Mouse (Mus musculus) neural tube, embryonic 14.5 days (tissue): ENCODE results near the gene Fam222b. TPM values are rescaled to one million over a fixed set of nuclear protein-coding genes. Genes with fewer than 3 reads are reported as not detected.
A peak's percentile ranks its signal among the peaks of the same experiment; 100 is the strongest.

Experiments
- ATAC-seq: fragments of 200-750 bp; cut with Nextera tagmentation; 2 replicates; pipeline ENCODE4 v1.8.0; 2017; ENCODE audit warnings: low read depth, mild to moderate bottlenecking, moderate TSS enrichment, moderate library complexity
- H3K27ac ChIP-seq: fragments of 300-500 bp; sonication (generic); 2 replicates; pipeline ENCODE4 v1.5.1; 2014; ENCODE audit warnings: low read depth, mild to moderate bottlenecking, control low read depth, low read length, moderate library complexity, mixed read lengths
- H3K27me3 ChIP-seq: fragments of 300-500 bp; sonication (generic); 2 replicates; pipeline ENCODE4 v1.6.1; 2014; ENCODE audit warnings: low read length; ENCODE audit not compliant: control insufficient read depth, insufficient read depth
- H3K36me3 ChIP-seq: fragments of 300-500 bp; sonication (generic); 2 replicates; pipeline ENCODE4 v1.6.1; 2014; ENCODE audit warnings: low read length, mixed read lengths; ENCODE audit not compliant: control insufficient read depth, insufficient read depth
- H3K4me1 ChIP-seq: fragments of 300-500 bp; sonication (generic); 2 replicates; pipeline ENCODE4 v1.6.1; 2014; ENCODE audit warnings: low read length; ENCODE audit not compliant: control insufficient read depth, insufficient read depth
- H3K4me2 ChIP-seq: fragments of 300-500 bp; sonication (generic); 2 replicates; pipeline ENCODE4 v1.6.1; 2014; ENCODE audit warnings: mild to moderate bottlenecking, low read depth, low read length, control low read depth
- H3K4me3 ChIP-seq: fragments of 300-500 bp; sonication (generic); 2 replicates; pipeline ENCODE4 v1.5.1; 2014; ENCODE audit warnings: low read depth, low read length, control low read depth, mixed read lengths
- H3K9ac ChIP-seq: fragments of 300-500 bp; sonication (generic); replicated peaks from 2 replicates; pipeline ENCODE4 v1.6.1; 2014; ENCODE audit warnings: low read depth, mild to moderate bottlenecking, control low read depth, low read length, mixed read lengths
- H3K9me3 ChIP-seq: fragments of 300-500 bp; sonication (generic); 2 replicates; pipeline ENCODE4 v1.6.1; 2016; ENCODE audit warnings: low read length; ENCODE audit not compliant: control insufficient read depth
- WGBS: fragments of 180-500 bp; shearing (Covaris S2); extraction: QIAGEN DNeasy Blood & Tissue Kit; methylation state at CpG from one replicate; pipeline ENCODE4 v1.1.7; 2014; 5-methylcytosine and 5-hydroxymethylcytosine counted together
- polyA plus RNA-seq: library from polyadenylated mRNA; unstranded; fragments of >200 nt; fragmentation: Nextera tagmentation; extraction: Ambion mirVana; gene quantifications from 2 replicates; pipeline ENCODE4 v1.2.1, GENCODE M21; 2014

Gene Fam222b
- polyA plus RNA-seq, 1 experiment from 2014 or later = 29.3 TPM

DNA sequence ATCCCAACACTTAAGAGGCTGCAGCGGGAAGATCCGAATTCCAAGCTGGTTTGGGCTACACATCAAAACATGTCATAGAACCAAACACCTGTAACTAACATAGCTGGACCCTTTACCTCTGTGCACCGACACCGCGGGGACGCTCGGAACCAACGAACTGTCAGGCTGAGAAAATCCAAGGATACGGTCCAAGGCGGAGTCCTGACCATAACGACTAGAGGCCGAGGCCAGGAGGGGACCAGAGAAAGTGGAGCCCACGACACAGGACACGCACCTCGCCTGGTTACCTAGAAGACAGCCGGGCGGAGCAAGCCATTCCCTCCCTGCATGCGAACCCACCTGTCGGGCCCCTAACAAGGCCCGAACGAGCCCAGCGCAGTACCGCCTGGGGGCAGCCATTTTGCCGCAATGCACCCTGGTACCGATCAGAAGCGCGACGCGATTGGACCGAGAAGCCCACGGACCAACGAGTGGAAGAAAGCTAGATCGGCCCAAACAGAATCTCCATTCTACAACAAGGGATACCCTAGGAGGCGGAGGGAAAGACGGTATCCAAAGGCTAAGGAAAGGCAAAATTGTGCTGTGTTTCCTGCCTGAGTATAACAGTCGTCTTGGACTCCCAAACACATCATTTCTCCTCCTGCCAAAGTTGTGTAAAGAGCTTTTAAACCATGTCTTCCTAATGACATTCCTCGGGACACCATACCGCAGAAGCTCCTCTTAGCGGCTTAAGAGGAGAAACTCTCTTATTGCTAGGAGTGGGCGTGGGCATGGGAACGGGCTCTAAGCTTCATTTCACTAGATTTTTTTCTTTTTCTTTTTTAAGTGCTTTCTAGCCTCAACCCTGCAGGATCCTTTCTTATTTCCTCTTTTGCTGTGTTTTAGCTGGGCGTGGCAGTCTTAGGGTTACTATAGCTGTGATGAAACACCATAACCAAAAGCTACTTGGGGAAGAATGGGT lies 14.2 kb upstream of the Fam222b start, which contains the start of gene Eral1:
TSS of gene Eral1 (minus strand) at position 423 of the 961 bp plus-strand sequence.
- peak within 1 kb of the TSS; percentile 68; the same call in 1 of the 2 replicates for H3K27ac ChIP-seq
- H3K9ac ChIP-seq = peak within 1 kb of the TSS; percentile 62
- H3K4me3 ChIP-seq = peak within 1 kb of the TSS; percentile 62
- WGBS = 2% methylated on average over 42 of the region's 42 CpGs
- H3K4me1 ChIP-seq = peaks cover 7% of the 10 kb centered on the region; the same call in 1 of the 2 replicates
- ATAC-seq = peak; percentile 97
- H3K36me3 ChIP-seq = peaks cover 7% of the 10 kb centered on the region; the same call in 1 of the 2 replicates
- no peaks in the 10 kb centered on the region for H3K9me3 ChIP-seq
- H3K27me3 ChIP-seq = no peaks in the 10 kb centered on the region
- H3K4me2 ChIP-seq = peak within 1 kb of the TSS; percentile 85

DNA sequence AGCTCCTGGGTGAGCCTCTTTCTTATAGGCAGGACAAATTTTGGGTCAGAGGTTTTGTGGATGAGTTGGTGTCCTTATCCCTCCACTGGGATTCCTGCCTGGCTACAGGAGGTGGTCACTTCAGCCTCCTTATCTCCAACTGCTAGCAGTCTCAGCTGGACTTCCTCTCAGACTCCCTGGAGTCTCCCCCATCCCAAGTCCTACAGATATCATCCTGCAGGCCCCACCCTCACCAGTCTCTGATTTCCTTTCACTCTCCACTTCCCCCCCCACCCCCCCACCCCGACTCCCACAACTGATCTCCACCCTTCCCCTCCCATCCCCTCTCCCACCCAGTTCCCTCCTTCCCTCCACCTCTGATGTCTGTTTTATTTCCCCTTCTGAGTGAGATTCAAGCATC lies 10.9 kb upstream of the Fam222b start:
- no peak overlapping the region for H3K27ac ChIP-seq
- H3K4me2 ChIP-seq = no peak overlapping the region
- ATAC-seq = no peak
- 38% methylated on average over 1 of the region's 1 CpGs for WGBS
- H3K4me3 ChIP-seq = no peak overlapping the region
- no peaks in the 10 kb centered on the region for H3K27me3 ChIP-seq
- H3K4me1 ChIP-seq = peaks cover 7% of the 10 kb centered on the region; the same call in 1 of the 2 replicates
- H3K9ac ChIP-seq = no peak overlapping the region
- H3K36me3 ChIP-seq = no peaks in the 10 kb centered on the region
- H3K9me3 ChIP-seq = no peaks in the 10 kb centered on the region

DNA sequence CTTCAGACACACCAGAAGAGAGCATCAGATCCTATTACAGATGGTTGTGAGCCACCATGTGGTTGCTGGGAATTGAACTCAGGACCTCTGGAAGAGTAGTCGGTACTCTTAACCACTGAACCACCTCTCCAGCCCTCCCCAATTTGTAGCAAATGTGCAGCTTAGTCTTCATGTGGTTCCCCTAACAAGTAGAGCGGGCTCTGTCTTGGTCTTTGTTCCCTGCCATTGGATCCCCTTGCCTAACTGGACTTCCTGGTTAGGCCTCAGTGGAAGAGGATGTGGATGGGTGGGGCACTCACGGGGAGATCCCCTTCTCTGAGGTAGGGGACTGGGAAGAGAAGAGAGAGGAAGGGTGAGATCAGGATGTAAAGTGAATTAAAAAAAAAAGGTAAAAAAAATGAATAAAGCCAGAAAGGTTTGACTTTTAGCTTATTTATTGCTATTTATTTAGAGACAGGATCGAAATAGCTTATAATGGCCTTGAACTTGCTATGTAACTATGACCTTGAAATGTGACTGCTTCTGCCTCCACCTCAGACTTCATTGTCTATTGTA lies 7.5 kb upstream of the Fam222b start:
- H3K27ac ChIP-seq = no peak overlapping the region

DNA sequence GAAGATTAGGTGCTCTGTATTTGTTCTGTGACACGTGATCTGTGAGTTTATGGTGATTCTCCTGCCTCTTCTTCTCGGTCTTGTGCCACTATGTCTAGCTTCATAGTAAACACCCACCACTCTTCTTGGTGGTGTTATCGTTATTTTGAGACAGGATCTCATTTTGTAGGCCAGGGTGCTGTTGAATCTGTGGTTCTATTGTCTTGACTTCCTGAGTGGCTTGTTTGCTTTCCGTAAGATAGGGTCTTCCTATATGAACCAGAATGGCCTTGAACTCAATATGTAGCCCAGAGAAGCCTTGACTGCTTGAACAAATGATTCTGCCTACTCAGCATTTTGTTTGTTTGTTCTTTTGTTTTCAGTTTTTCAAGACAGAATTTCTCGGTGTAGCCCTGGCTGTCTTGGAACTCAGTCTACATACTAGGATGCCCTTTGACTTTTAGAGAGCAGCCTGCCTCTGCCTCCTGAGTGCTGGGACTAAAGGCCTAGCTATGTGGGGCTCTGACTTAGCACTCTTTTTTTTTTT lies 6.6 kb upstream of the Fam222b start:
- Histone ChIP-seq H3K27me3 (no peaks in the 10 kb centered on the region), H3K9ac (no peak overlapping the region), H3K27ac (no peak overlapping the region), H3K4me3 (no peak overlapping the region), H3K4me2 (no peak overlapping the region), H3K9me3 (no peaks in the 10 kb centered on the region), H3K36me3 (no peaks in the 10 kb centered on the region), H3K4me1 (no peaks in the 10 kb centered on the region)
- 86% methylated on average over 5 of the region's 5 CpGs for WGBS
- no peak for ATAC-seq

More for the DNA sequence above, 7.5 kb upstream of the Fam222b start:
- Histone ChIP-seq H3K36me3 (no peaks in the 10 kb centered on the region), H3K4me3 (no peak overlapping the region), H3K27me3 (no peaks in the 10 kb centered on the region), H3K9ac (no peak overlapping the region), H3K4me1 (no peaks in the 10 kb centered on the region), H3K4me2 (no peak overlapping the region), H3K9me3 (no peaks in the 10 kb centered on the region)
- 81% methylated on average over 4 of the region's 4 CpGs for WGBS
- no peak for ATAC-seq

DNA sequence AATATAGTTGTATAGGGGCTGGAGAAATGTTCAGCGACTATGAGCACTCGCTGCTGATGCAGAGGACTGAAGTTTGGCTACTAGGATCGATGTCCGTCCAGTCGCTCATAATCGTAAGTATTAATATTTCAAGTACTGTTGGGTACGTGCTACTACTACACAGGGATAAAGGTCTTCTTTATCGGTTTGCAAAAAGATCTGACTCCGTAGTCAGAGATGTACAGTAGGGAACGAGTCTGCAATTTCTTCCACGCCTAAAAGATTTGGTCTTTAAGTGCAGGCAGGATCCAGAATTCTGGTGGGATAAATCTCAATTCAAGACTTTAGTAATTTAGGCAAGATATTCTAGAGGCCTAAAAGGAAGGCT lies 340 bp upstream of the Fam222b start:
- ATAC-seq = peak; percentile 12; the same call in 1 of the 2 replicates
- Histone ChIP-seq H3K4me2 (peak overlapping the region; percentile 93), H3K27me3 (no peaks in the 10 kb centered on the region; the same call in 1 of the 2 replicates), H3K9me3 (no peaks in the 10 kb centered on the region), H3K9ac (peak overlapping the region; percentile 80), H3K36me3 (no peaks in the 10 kb centered on the region), H3K27ac (peak overlapping the region; percentile 77), H3K4me1 (peaks cover 21% of the 10 kb centered on the region), H3K4me3 (peak overlapping the region; percentile 70)
- 60% methylated on average over 11 of the region's 11 CpGs for WGBS

DNA sequence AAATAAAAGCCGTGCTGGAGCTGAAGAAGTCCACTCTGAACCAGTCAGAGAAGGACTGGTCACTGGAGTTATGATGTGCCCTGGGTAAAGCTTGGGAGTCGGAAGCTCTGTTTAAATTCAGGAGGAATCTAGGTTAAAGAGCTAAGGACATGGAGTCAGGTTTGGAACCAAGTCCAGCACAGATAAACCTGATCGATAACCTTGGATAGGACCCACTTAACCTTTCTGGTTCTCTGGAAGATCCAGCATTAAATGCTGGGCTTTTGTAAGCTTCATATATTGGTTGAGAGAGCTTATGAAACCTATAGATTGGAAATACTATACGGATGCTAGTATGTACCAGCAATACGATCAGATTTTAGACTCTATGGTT lies 670 bp downstream of the Fam222b start:
- Histone ChIP-seq H3K27ac (peak overlapping the region; percentile 77), H3K36me3 (no peaks in the 10 kb centered on the region), H3K4me2 (peak overlapping the region; percentile 93), H3K9ac (peak overlapping the region; percentile 80), H3K4me1 (peaks cover 21% of the 10 kb centered on the region), H3K27me3 (no peaks in the 10 kb centered on the region; the same call in 1 of the 2 replicates), H3K9me3 (no peaks in the 10 kb centered on the region), H3K4me3 (peak overlapping the region; percentile 70)
- no peak for ATAC-seq
- 28% methylated on average over 5 of the region's 5 CpGs for WGBS

DNA sequence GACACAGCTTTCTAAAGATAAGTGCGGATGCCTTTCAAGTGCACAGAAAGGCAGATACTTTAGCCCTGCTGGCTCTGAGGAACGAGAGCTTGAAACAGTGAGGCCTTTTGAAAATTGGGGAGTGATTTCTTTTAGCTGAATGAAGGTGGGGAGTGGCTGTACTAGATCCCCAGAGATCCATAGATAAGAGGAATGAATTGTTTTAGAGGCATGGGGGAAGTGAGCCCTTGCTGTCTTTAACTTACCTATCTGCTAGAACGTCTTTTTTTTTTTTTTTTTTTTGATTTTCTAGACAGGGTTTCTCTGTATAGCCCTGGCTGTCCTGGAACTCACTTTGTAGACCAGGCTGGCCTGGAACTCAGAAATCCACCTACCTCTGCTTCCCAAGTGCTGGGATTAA lies 2.6 kb downstream of the Fam222b start:
- Histone ChIP-seq H3K4me2 (peak overlapping the region; percentile 26), H3K27me3 (no peaks in the 10 kb centered on the region; the same call in 1 of the 2 replicates), H3K36me3 (no peaks in the 10 kb centered on the region), H3K9ac (peak overlapping the region; percentile 12; the same call in 1 of the 2 replicates), H3K9me3 (no peaks in the 10 kb centered on the region), H3K27ac (no peak overlapping the region; the same call in 1 of the 2 replicates), H3K4me1 (peaks cover 21% of the 10 kb centered on the region), H3K4me3 (peak overlapping the region; percentile 18; the same call in 1 of the 2 replicates)
- no peak for ATAC-seq
- 43% methylated on average over 3 of the region's 3 CpGs for WGBS

DNA sequence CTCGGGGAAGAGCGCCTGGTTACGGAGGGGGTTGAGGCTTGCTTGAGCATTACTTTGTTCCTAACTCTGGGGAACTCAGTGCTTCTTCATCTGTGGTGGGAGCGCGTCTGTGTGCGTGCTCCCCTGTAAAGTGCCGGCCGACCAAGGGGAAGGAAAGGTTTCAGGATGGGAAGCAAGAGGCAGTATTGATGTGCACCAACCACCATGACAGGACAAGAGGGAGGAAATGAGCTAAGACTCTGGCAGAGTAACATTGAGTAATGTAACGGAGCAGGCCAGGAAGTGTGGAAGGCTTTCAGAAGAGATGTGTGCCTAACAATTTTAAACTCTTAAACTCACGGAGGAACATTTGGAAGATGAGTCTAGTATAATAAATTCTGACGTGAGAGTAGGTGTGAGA lies 6.3 kb downstream of the Fam222b start:
- H3K4me1 ChIP-seq = peaks cover 16% of the 10 kb centered on the region
- WGBS = 93% methylated on average over 11 of the region's 11 CpGs
- ATAC-seq = no peak
- no peak overlapping the region for H3K27ac ChIP-seq
- H3K4me3 ChIP-seq = no peak overlapping the region
- H3K9ac ChIP-seq = no peak overlapping the region
- no peaks in the 10 kb centered on the region for H3K27me3 ChIP-seq
- no peaks in the 10 kb centered on the region for H3K36me3 ChIP-seq
- no peak overlapping the region for H3K4me2 ChIP-seq
- H3K9me3 ChIP-seq = no peaks in the 10 kb centered on the region
